Mouse (Mus musculus) neural tube, embryonic 13.5 days (tissue): ENCODE results near the gene Gm20479. TPM values are rescaled to one million over a fixed set of nuclear protein-coding genes. Genes with fewer than 3 reads are reported as not detected.

ENCODE experiments used
- ATAC-seq: fragments of 200-750 bp; cut with Nextera tagmentation; 2 replicates; pipeline ENCODE4 v1.8.0; 2017; ENCODE audit warnings: low read depth, mild to moderate bottlenecking, moderate TSS enrichment, moderate library complexity
- H3K27ac ChIP-seq: fragments of 300-500 bp; sonication (generic); replicated peaks from 2 replicates; pipeline ENCODE4 v1.5.1; 2015; ENCODE audit warnings: moderate library complexity, mild to moderate bottlenecking, inconsistent platforms
- H3K27me3 ChIP-seq: fragments of 300-500 bp; sonication (generic); 2 replicates; pipeline ENCODE4 v1.6.1; 2015; ENCODE audit warnings: mild to moderate bottlenecking, inconsistent platforms
- H3K36me3 ChIP-seq: fragments of 300-500 bp; sonication (generic); 2 replicates; pipeline ENCODE4 v1.6.1; 2015; ENCODE audit warnings: mild to moderate bottlenecking, inconsistent platforms
- H3K4me1 ChIP-seq: fragments of 300-500 bp; sonication (generic); replicated peaks from 2 replicates; pipeline ENCODE4 v1.6.1; 2015; ENCODE audit warnings: inconsistent platforms
- H3K4me2 ChIP-seq: fragments of 300-500 bp; sonication (generic); 2 replicates; pipeline ENCODE4 v1.6.1; 2015; ENCODE audit warnings: inconsistent platforms, mild to moderate bottlenecking, moderate library complexity
- H3K4me3 ChIP-seq: fragments of 300-500 bp; sonication (generic); 2 replicates; pipeline ENCODE4 v1.5.1; 2015; ENCODE audit warnings: mild to moderate bottlenecking, inconsistent platforms
- H3K9ac ChIP-seq: fragments of 300-500 bp; sonication (generic); 2 replicates; pipeline ENCODE4 v1.6.1; 2015; ENCODE audit warnings: moderate library complexity, mild to moderate bottlenecking, inconsistent platforms
- H3K9me3 ChIP-seq: fragments of 300-500 bp; sonication (generic); 2 replicates; pipeline ENCODE4 v1.6.1; 2016; ENCODE audit warnings: inconsistent platforms
- WGBS: fragments of 180-500 bp; shearing (Covaris S2); methylation state at CpG from one replicate; pipeline ENCODE4 v1.1.7; 2015; 5-methylcytosine and 5-hydroxymethylcytosine counted together
- polyA plus RNA-seq: library from polyadenylated mRNA; unstranded; fragments of >200 nt; fragmentation: Nextera tagmentation; extraction: Ambion mirVana; gene quantifications from 2 replicates; pipeline ENCODE4 v1.2.1, GENCODE M21; 2015

Gene Gm20479
- polyA plus RNA-seq, 1 experiment from 2014 or later, result not detected

- H3K9me3 ChIP-seq, result no peaks in the 10 kb centered on the region
- 3% methylated on average over 29 of the region's 29 CpGs for WGBS
- H3K4me3 ChIP-seq, result no peak overlapping the region
Measured at GRCm38 (mm10) chr7:27364379-27364778, 7.2 kb upstream of the Gm20479 start.

GRCm38 (mm10) chr7:27361283-27361946 lies 4.2 kb upstream of the Gm20479 start:
- peak; percentile 93 for ATAC-seq
- Histone ChIP-seq H3K4me2 (peak overlapping the region; percentile 67), H3K27me3 (peaks cover 78% of the 10 kb centered on the region), H3K4me1 (peaks cover 12% of the 10 kb centered on the region), H3K9ac (peak overlapping the region; percentile 76), H3K27ac (no peak overlapping the region), H3K9me3 (no peaks in the 10 kb centered on the region), H3K4me3 (peak overlapping the region; percentile 49), H3K36me3 (no peaks in the 10 kb centered on the region)
- WGBS, result under 1% methylated on average over 52 of the region's 52 CpGs

More at GRCm38 (mm10) chr7:27364379-27364778, 7.2 kb upstream of the Gm20479 start:
- no peak overlapping the region for H3K4me2 ChIP-seq
- H3K36me3 ChIP-seq, result 0 out of 2 replicates have a peak, but pooled peaks cover 5% of the 10 kb centered on the region
- no peak overlapping the region for H3K9ac ChIP-seq
- peaks cover 16% of the 10 kb centered on the region for H3K4me1 ChIP-seq
- H3K27me3 ChIP-seq, result peaks cover 80% of the 10 kb centered on the region
- ATAC-seq, result no peak
- H3K27ac ChIP-seq, result no peak overlapping the region

GRCm38 (mm10) chr7:27360749-27361148 lies 3.5 kb upstream of the Gm20479 start:
- Histone ChIP-seq H3K36me3 (no peaks in the 10 kb centered on the region), H3K27ac (no peak overlapping the region), H3K27me3 (peaks cover 71% of the 10 kb centered on the region), H3K4me3 (peak overlapping the region; percentile 13; the same call in 1 of the 2 replicates), H3K9ac (no peak overlapping the region), H3K4me1 (peaks cover 14% of the 10 kb centered on the region), H3K9me3 (no peaks in the 10 kb centered on the region), H3K4me2 (peak overlapping the region; percentile 67)
- no peak for ATAC-seq
- WGBS, result 62% methylated on average over 6 of the region's 6 CpGs

- Histone ChIP-seq H3K27me3 (peaks cover 62% of the 10 kb centered on the region), H3K4me3 (no peak overlapping the region), H3K9me3 (no peaks in the 10 kb centered on the region), H3K36me3 (no peaks in the 10 kb centered on the region), H3K9ac (no peak overlapping the region), H3K27ac (no peak overlapping the region), H3K4me1 (peaks cover 21% of the 10 kb centered on the region), H3K4me2 (no peak overlapping the region)
- ATAC-seq, result no peak
- 87% methylated on average over 9 of the region's 9 CpGs for WGBS
Measured at GRCm38 (mm10) chr7:27359706-27360358, 2.6 kb upstream of the Gm20479 start.

DNA sequence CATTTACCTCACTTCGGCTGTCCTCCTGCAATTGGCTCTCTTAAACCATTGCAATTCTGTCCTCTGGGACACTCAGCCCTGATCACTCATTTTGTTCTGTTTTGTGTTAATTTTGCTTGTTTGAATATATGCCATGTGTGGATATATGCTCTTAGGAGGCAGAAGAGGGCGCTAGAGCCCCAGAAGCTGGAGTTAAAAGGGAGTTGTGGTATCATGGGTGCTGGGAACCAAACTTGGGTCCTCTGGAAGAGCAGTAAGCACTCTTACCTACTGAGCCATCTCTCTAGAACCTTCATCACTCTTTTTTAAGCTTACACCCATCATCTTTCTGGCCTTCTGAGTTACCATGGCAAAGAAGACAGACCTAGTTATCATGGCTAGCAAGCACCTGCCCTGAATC lies 1.9 kb upstream of the Gm20479 start:
- Histone ChIP-seq H3K27ac (no peak overlapping the region), H3K9ac (no peak overlapping the region), H3K4me3 (no peak overlapping the region), H3K4me2 (no peak overlapping the region), H3K4me1 (peaks cover 26% of the 10 kb centered on the region), H3K27me3 (peaks cover 55% of the 10 kb centered on the region), H3K9me3 (no peaks in the 10 kb centered on the region), H3K36me3 (no peaks in the 10 kb centered on the region)
- WGBS, result 58% methylated on average over 2 of the region's 2 CpGs
- ATAC-seq, result no peak

- Histone ChIP-seq H3K9ac (no peak overlapping the region), H3K4me2 (no peak overlapping the region), H3K27ac (no peak overlapping the region), H3K4me1 (peaks cover 30% of the 10 kb centered on the region), H3K36me3 (peaks cover 6% of the 10 kb centered on the region; the same call in 1 of the 2 replicates), H3K27me3 (peaks cover 40% of the 10 kb centered on the region), H3K4me3 (no peak overlapping the region), H3K9me3 (no peaks in the 10 kb centered on the region)
- no peak for ATAC-seq
- 23% methylated on average over 3 of the region's 3 CpGs for WGBS
Measured at GRCm38 (mm10) chr7:27357595-27357978, 368 bp upstream of the Gm20479 start.

DNA sequence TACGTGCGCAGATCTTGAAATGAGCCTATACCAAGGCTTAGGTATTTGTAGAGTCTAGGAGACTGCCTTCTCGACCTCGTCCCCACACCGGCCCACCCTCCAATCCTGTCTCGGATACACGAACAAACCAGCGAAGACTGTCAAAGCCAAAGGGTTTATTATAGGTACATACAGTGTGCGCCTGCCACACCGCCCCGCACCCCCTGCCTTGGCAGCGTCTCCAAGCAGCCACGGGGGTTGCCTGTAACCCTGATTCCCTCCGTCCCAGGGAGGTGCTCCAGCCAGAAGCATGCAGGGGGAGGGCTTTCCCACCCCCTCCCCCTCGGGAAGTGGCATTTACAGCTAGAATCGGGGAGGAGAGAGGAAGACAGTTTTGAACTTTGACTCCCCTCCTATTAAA lies 971 bp downstream of the Gm20479 start:
- H3K9ac ChIP-seq, result peak overlapping the region; percentile 60
- WGBS, result 3% methylated on average over 16 of the region's 16 CpGs

GRCm38 (mm10) chr7:27355745-27356240 lies 1.4 kb downstream of the Gm20479 start, which contains the start of gene Shkbp1:
Gene Shkbp1, minus strand, starts transcription at chr7:27356019.
- Histone ChIP-seq H3K27me3 (peaks cover 34% of the 10 kb centered on the region), H3K9me3 (no peaks in the 10 kb centered on the region), H3K9ac (peak within 1 kb of the TSS; percentile 85), H3K4me2 (peak within 1 kb of the TSS; percentile 78), H3K36me3 (peaks cover 24% of the 10 kb centered on the region), H3K4me1 (peaks cover 27% of the 10 kb centered on the region), H3K27ac (peak within 1 kb of the TSS; percentile 64), H3K4me3 (peak within 1 kb of the TSS; percentile 69)
- ATAC-seq, result peak; percentile 93
- under 1% methylated on average over 34 of the region's 34 CpGs for WGBS

More for the DNA sequence above, 971 bp downstream of the Gm20479 start:
- no peaks in the 10 kb centered on the region for H3K9me3 ChIP-seq
- peak overlapping the region; percentile 49 for H3K27ac ChIP-seq
- H3K4me3 ChIP-seq, result peak overlapping the region; percentile 69
- H3K27me3 ChIP-seq, result peaks cover 34% of the 10 kb centered on the region
- peak overlapping the region; percentile 78 for H3K4me2 ChIP-seq
- ATAC-seq, result peak; percentile 67
- peaks cover 20% of the 10 kb centered on the region for H3K36me3 ChIP-seq
- H3K4me1 ChIP-seq, result peaks cover 30% of the 10 kb centered on the region

DNA sequence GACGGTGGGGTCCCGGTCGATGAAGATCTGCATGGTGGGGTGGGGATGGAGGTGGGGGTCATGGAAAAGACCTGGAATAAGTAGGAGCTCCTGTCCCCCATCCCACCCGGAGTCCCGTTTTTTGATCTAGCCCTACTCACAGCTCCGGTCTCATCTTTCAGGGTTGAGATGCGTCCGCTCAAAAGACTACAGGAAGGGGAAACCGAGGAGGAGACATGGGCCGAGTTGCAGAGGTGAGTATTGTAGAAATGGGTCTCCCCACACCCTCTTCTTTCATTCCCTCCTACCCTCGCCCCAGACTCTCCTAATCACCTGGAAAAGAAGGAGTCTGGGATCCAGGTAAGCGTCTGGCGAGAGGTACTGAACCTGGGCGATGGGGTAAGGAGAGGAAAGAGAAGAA lies 2.0 kb downstream of the Gm20479 start:
- Histone ChIP-seq H3K4me2 (peak overlapping the region; percentile 78), H3K27ac (peak overlapping the region; percentile 64), H3K9me3 (no peaks in the 10 kb centered on the region), H3K36me3 (peaks cover 30% of the 10 kb centered on the region), H3K27me3 (peaks cover 34% of the 10 kb centered on the region), H3K4me1 (peaks cover 25% of the 10 kb centered on the region), H3K9ac (peak overlapping the region; percentile 85), H3K4me3 (peak overlapping the region; percentile 69)
- peak; percentile 16; the same call in 1 of the 2 replicates for ATAC-seq
- WGBS, result 6% methylated on average over 14 of the region's 14 CpGs

DNA sequence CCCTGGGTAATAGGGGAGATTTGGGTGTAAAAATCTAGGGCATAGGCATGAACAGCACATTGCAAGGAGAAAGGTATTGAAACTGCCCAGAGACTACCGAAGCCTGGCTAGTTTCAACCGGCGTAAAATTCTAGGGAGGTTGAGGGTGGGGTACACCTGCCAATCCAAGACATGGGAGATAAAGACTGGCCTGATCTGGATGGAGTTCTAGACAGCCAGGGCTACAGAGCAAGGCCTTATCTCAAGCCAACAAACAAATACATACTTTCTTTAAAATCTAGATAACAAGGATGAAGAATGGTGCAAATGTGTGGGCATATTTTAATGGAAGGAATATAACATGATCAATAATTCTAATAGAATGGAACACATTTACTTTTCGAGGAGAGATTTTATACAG lies 2.4 kb downstream of the Gm20479 start:
- no peak for ATAC-seq
- Histone ChIP-seq H3K27me3 (peaks cover 32% of the 10 kb centered on the region), H3K27ac (no peak overlapping the region), H3K9me3 (no peaks in the 10 kb centered on the region), H3K9ac (peak overlapping the region; percentile 85), H3K4me3 (peak overlapping the region; percentile 69), H3K4me1 (peaks cover 25% of the 10 kb centered on the region), H3K36me3 (peaks cover 33% of the 10 kb centered on the region), H3K4me2 (peak overlapping the region; percentile 78)
- 50% methylated on average over 4 of the region's 4 CpGs for WGBS

DNA sequence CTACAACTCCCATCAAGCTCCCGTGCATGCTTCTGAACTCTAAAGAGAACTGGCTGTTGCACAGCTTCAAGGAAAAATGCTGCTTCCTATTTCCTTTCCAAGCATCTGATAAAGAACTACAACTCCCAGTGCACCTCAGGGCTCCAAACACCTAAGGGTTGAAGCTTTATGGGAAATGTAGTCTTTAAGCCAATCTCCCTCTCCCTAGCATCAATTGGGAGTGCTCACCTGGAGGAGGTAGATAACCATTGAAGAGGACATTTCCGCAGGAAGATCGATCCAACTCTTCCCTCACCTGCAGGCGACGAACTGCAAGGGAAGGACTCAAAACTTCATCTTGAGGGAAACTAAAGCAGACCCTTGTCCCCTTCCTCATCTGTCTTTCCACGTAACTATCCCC lies 3.1 kb downstream of the Gm20479 start:
- H3K9ac ChIP-seq, result peak overlapping the region; percentile 85
- WGBS, result 24% methylated on average over 6 of the region's 6 CpGs

DNA sequence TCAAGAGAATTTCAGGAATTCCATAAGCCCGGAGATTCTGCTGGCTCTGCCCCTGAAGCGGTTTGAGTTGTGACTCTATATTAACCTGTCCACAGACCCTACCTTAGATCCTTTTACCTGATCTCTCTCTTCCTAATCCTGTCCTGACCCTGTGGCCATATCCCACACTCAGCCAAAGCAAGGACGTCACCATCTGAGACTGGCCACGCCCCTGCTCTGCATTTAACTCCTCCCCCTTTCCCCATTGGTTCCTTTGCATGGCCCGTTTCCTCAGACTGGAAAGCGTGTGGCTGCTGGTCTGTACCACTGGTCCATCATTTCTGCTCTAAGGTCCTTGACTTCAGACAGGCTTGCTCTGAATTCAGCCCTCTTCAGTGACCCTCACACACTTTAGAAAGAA lies 11.8 kb downstream of the Gm20479 start:
- ATAC-seq, result no peak
- H3K27ac ChIP-seq, result no peak overlapping the region
- no peaks in the 10 kb centered on the region for H3K4me1 ChIP-seq
- H3K36me3 ChIP-seq, result peaks cover 89% of the 10 kb centered on the region
- H3K4me2 ChIP-seq, result no peak overlapping the region
- 22% methylated on average over 6 of the region's 6 CpGs for WGBS
- H3K4me3 ChIP-seq, result no peak overlapping the region
- no peaks in the 10 kb centered on the region for H3K9me3 ChIP-seq
- H3K9ac ChIP-seq, result no peak overlapping the region
- H3K27me3 ChIP-seq, result no peaks in the 10 kb centered on the region

More for the DNA sequence above, 3.1 kb downstream of the Gm20479 start:
- no peak overlapping the region for H3K27ac ChIP-seq
- H3K4me1 ChIP-seq, result peaks cover 25% of the 10 kb centered on the region
- peak overlapping the region; percentile 69 for H3K4me3 ChIP-seq
- H3K36me3 ChIP-seq, result peaks cover 39% of the 10 kb centered on the region
- H3K9me3 ChIP-seq, result no peaks in the 10 kb centered on the region
- H3K4me2 ChIP-seq, result peak overlapping the region; percentile 78
- ATAC-seq, result no peak
- peaks cover 26% of the 10 kb centered on the region for H3K27me3 ChIP-seq
